Mouse (Mus musculus) brain, embryonic 14.5 days (tissue): ENCODE results near the gene Nufip2.

Experiments used
- CTCF ChIP-seq: fragments of 200-500 bp; IDR thresholded peaks from 2 replicates; pipeline ENCODE4 v1.5.1; 2012; ENCODE audit warnings: inconsistent platforms, mild to moderate bottlenecking, moderate library complexity, borderline replicate concordance; ENCODE audit not compliant: insufficient read depth, insufficient read length; ENCODE audit errors: extremely low read depth
- POLR2A ChIP-seq: fragments of 200-500 bp; IDR thresholded peaks from 2 replicates; pipeline ENCODE4 v1.6.1; 2012; ENCODE audit warnings: mild to moderate bottlenecking, inconsistent platforms, borderline replicate concordance; ENCODE audit not compliant: poor library complexity, insufficient read depth, insufficient read length, severe bottlenecking; ENCODE audit errors: extremely low read depth

DNA sequence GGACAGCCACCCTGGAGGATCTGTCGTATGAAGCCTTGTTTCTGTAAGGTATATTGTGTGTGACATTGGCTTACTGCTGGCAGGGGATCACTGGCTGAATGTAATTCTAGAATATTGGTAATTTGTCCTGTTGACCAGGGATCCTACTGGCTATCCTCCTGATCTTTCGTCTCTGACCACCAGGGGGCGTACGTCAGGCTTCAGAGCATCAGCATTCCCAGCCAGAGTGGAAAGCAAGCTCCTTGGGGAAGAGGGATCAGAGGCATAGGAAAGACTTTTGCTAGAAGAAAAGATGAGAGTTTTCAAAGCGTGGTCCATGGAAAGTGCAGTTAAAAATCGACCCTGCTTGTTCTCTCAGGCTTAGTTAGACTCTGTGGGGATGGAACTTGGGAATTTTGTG is 51.3 kb downstream of the Nufip2 start:
- TF ChIP-seq CTCF (peak; percentile 92), POLR2A (no peak)
